Mouse (Mus musculus): ENCODE measurements around the gene Trpv5.

- no peak for TF ChIP-seq CHD2 (IDR thresholded peaks at IDR 0.05; ENCODE audit: low read length)
- no peak for TF ChIP-seq EP300 (IDR thresholded peaks at IDR 0.05; ENCODE audit: low read depth in 1 of 2, low read length in 2 of 2)
- TF ChIP-seq POLR2A (IDR thresholded peaks at IDR 0.05; ENCODE audit: control insufficient read depth in 1 of 2, insufficient read depth in 1 of 2, low read depth in 1 of 2, low read length in 2 of 2, poor library complexity in 1 of 2): no peak
- TF ChIP-seq ZMIZ1 (IDR thresholded peaks at IDR 0.05; ENCODE audit: low read depth, low read length): no peak
Measured at GRCm38 (mm10) chr6:41710281-41710680, 29.7 kb upstream of the Trpv5 start.
